Mouse (Mus musculus): ENCODE data around the gene Rnaset2b. TPM values are rescaled to one million over a fixed set of nuclear protein-coding genes. Genes with fewer than 3 reads are reported as not detected.

The Rnaset2b gene
- polyA plus RNA-seq (2015; fragmentation: Nextera tagmentation; extraction: Ambion mirVana), result 117 and 118 TPM in 2 replicates

GRCm38 (mm10) chr17:6970334-6970733 lies at the start of gene Rnaset2b:
Gene Rnaset2b, plus strand, starts transcription at chr17:6970634.

GRCm38 (mm10) chr17:6947984-6948768 lies 22.3 kb upstream of the Rnaset2b start, which contains the start of gene Rsph3b:
Gene Rsph3b, minus strand, starts transcription at chr17:6948682.

DNA sequence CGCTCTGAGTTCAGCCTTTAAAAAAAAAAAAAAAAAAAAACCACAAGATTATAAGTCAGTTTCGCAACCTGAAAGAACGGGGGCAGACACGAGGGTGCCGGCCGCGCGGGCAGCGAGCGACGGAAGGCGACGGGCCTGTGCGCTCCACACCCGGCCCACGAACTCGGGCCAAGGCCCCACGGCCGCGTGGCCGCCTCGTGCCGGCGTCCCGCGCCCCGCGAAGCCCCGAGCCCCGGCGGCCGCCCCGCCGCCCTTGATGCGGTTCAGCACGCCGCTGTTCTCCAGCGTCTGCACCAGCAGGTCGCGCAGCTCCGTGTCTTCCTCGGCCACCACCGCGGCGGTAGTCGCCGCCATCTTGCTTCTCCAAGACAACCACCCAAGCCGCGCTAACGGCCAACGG lies 9.7 kb upstream of the Rnaset2b start, which contains the start of gene Tagap1:
Gene Tagap1 (minus strand): TSS at position 381 of the 400 bp plus-strand sequence.

GRCm38 (mm10) chr17:6978287-6979248 lies 8.1 kb downstream of the Rnaset2b start, which contains the start of gene Gm49721:
Gene Gm49721, plus strand, starts transcription at chr17:6978904.

DNA sequence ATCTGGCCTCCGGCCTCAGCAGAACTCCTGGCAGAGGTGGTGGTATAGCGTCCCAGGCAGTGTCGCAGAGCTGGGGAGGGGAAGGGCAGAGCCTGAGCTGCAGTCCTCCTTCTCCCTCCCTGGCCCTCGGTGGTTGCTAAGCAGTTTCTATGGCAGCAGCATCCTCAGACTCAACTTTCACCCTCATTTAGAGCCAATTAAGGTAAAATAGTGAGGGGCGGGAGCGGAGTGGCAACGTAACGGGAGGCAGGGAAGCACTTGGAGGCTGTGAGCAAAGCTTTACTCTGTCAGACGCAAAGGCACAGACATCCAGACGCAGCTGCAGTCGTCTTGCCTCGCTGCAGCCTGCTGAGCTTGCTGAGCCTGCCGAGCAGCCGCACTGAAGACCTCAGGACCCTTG lies 54.8 kb downstream of the Rnaset2b start, which contains the start of gene Gm1604a:
Gene Gm1604a (plus strand): TSS at position 312 of the 400 bp plus-strand sequence.

Other genes starting within 250 kb of the Rnaset2b start
- 61.0 and 61.2 TPM in 2 replicates for gene Ezr, start 187.8 kb upstream of the Rnaset2b start, polyA plus RNA-seq (2015; fragmentation: Nextera tagmentation; extraction: Ambion mirVana)
- 56.8 and 62.4 TPM in 2 replicates for gene Rsph3b, start 22.0 kb upstream of the Rnaset2b start, polyA plus RNA-seq (2015; fragmentation: Nextera tagmentation; extraction: Ambion mirVana)
- 55.2 and 58.4 TPM in 2 replicates for gene Tagap1, start 9.5 kb upstream of the Rnaset2b start, polyA plus RNA-seq (2015; fragmentation: Nextera tagmentation; extraction: Ambion mirVana)
- gene Gm49721, start 8.3 kb downstream of the Rnaset2b start, polyA plus RNA-seq (2015; fragmentation: Nextera tagmentation; extraction: Ambion mirVana), result 0.48 and 0.66 TPM in 2 replicates
- 0.55 and 0.85 TPM in 2 replicates for gene Gm1604a, start 54.9 kb downstream of the Rnaset2b start, polyA plus RNA-seq (2015; fragmentation: Nextera tagmentation; extraction: Ambion mirVana)
- 11.6 and 15.2 TPM in 2 replicates for gene Rps6ka2, start 199.5 kb downstream of the Rnaset2b start, polyA plus RNA-seq (2015; fragmentation: Nextera tagmentation; extraction: Ambion mirVana)